In the genomic region with DNA sequence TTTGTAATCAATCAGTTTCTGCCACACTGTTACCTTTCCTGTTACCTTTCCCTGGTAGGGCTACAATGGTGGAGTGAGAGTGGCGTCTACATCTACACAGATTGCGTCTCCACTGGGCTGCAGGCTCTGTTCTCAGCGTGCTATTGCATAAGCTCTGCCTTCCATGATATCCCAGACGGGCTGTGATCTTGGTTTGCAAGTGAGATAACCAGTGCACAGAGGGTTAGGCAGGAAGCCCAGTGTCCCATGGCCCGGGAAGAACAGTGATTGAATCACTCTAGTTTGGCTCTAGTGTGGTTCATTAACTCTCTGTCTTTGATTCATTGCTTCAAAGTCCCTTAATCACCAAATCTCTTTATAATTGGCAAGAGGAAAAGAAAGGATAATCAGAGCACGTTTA, we compare ENCODE assay signal across 17 mouse cellular contexts.
DNase-seq lines count a peak whose midpoint lies in the region; TF ChIP-seq lines count a peak whose summit lies in the region.
"Had no signal": no experiment of that assay in that cellular context is flagged by ENCODE, and none has a peak within 500 bp of the region (broad histone marks: within the 10 kb centered on the region; RNA-seq: fewer than 3 reads in every experiment).

No protein-coding gene starts in this region.

- H3K27ac ChIP-seq in heart, embryonic 10.5 days = no peak overlapping the region
- 0 out of 2 replicates have a peak overlapping the region, but pooled peaks have one; percentile 26 for H3K27ac ChIP-seq in ES-Bruce4 (ENCODE audit: insufficient read depth, low read length)
- H3K27ac ChIP-seq: embryonic facial prominence, embryonic 15.5 days; hindbrain, embryonic 13.5 days; hindbrain, postnatal 0 days had no signal

- no peak overlapping the region for H3K4me3 ChIP-seq in heart, embryonic 10.5 days
- no peak overlapping the region for H3K4me3 ChIP-seq in ES-Bruce4 (ENCODE audit: low read depth, low read length)
- H3K4me3 ChIP-seq: embryonic facial prominence, embryonic 15.5 days; heart, embryonic 15.5 days; hindbrain, embryonic 13.5 days had no signal

- TF ChIP-seq POLR2A in ES-Bruce4 (IDR thresholded peaks at IDR 0.05; ENCODE audit: insufficient read depth, low read length) = no peak

- DNase-seq in heart, adult 18-20 months = peak; percentile 70 to 83
- DNase-seq in heart, embryonic 10.5 days (ENCODE audit: low spot score) = no peak
- DNase-seq in Muller cell, postnatal 12 days (ENCODE audit: inconsistent ontology term) = peak; percentile 45
- peak; percentile 36 for DNase-seq in skeletal muscle tissue, adult 2 months (ENCODE audit: low read depth, low spot score)
- DNase-seq in kidney, adult 8-10 months = no peak
- DNase-seq: adrenal gland, postnatal 25 days; cerebellum, adult 2 months; cerebellum, postnatal 10 days; forebrain, postnatal 0 days; gastrocnemius, postnatal 14 days; kidney, adult 11 months had no signal

- no peaks in the 10 kb centered on the region for H3K27me3 ChIP-seq in heart, embryonic 10.5 days (ENCODE audit: insufficient read depth, poor library complexity, severe bottlenecking)
- H3K27me3 ChIP-seq in ES-Bruce4 (ENCODE audit: control insufficient read depth, insufficient read depth, low read length, poor library complexity, severe bottlenecking) = no peaks in the 10 kb centered on the region
- H3K27me3 ChIP-seq: embryonic facial prominence, embryonic 15.5 days; heart, embryonic 15.5 days; hindbrain, embryonic 13.5 days had no signal

- no peaks in the 10 kb centered on the region for H3K9me3 ChIP-seq in heart, embryonic 10.5 days
- no peaks in the 10 kb centered on the region for H3K9me3 ChIP-seq in ES-Bruce4 (replicated peaks; ENCODE audit: control insufficient read depth, insufficient read depth, low read length, poor library complexity, severe bottlenecking)
- H3K9me3 ChIP-seq: embryonic facial prominence, embryonic 15.5 days; G1E; heart, embryonic 15.5 days; hindbrain, embryonic 13.5 days had no signal

- no peak for TF ChIP-seq CTCF in ES-Bruce4 (IDR thresholded peaks at IDR 0.05; ENCODE audit: low read depth, low read length)

- peaks cover 23% of the 10 kb centered on the region; the same call in 1 of the 2 replicates for H3K4me1 ChIP-seq in heart, embryonic 10.5 days
- peaks cover 4% of the 10 kb centered on the region for H3K4me1 ChIP-seq in ES-Bruce4 (ENCODE audit: control insufficient read depth, insufficient read depth, low read length)
- H3K4me1 ChIP-seq: hindbrain, embryonic 13.5 days had no signal

- peaks cover 24% of the 10 kb centered on the region for H3K36me3 ChIP-seq in heart, embryonic 10.5 days
- H3K36me3 ChIP-seq in ES-Bruce4 (ENCODE audit: control insufficient read depth, insufficient read depth, low read length, poor library complexity, severe bottlenecking) = peaks cover 48% of the 10 kb centered on the region
- H3K36me3 ChIP-seq: embryonic facial prominence, embryonic 15.5 days; hindbrain, embryonic 13.5 days had no signal

- no peak overlapping the region for H3K9ac ChIP-seq in ES-Bruce4 (ENCODE audit: low read depth, poor library complexity, severe bottlenecking)
- H3K9ac ChIP-seq: embryonic facial prominence, embryonic 15.5 days; forebrain, postnatal 0 days; heart, embryonic 15.5 days; hindbrain, embryonic 13.5 days had no signal

- no peak for TF ChIP-seq EP300 in ES-Bruce4 (IDR thresholded peaks at IDR 0.05; ENCODE audit: insufficient read depth, low read depth, low read length)

- 56% methylated on average over 6 of the region's 6 CpGs for WGBS in heart, embryonic 10.5 days

Comparison
In these comparisons a context has a peak if more than half of its experiments do, and no peak if none do; other contexts are left out.
1. DNase-seq: peak in heart, adult 18-20 months (2 of 2), Muller cell, postnatal 12 days (single experiment) and skeletal muscle tissue, adult 2 months (single experiment); none in heart, embryonic 10.5 days (single experiment) and kidney, adult 8-10 months (0 of 2).